Mouse (Mus musculus): Measurements from ENCODE around the gene Samd13. TPM values are rescaled to one million over a fixed set of nuclear protein-coding genes. Genes with fewer than 3 reads are reported as not detected.

Samd13 gene
- total RNA-seq, 4 experiments from 2014 or later = 0.23 to 0.49 (median 0.45) TPM

GRCm38 (mm10) chr3:146616533-146617283 lies 68.7 kb downstream of the Samd13 start:
- DNase-seq (ENCODE audit: low spot score in 2 of 2) = no peak

- no peak for DNase-seq (ENCODE audit: low spot score in 2 of 2)
Observed at GRCm38 (mm10) chr3:146615496-146615895, 69.9 kb downstream of the Samd13 start, which contains the start of gene Dnase2b. Gene Dnase2b (minus strand): TSS chr3:146615596.

GRCm38 (mm10) chr3:146611821-146612220 lies 73.6 kb downstream of the Samd13 start:
- no peak for DNase-seq (ENCODE audit: low spot score in 2 of 2)

- no peak for DNase-seq (ENCODE audit: low spot score in 2 of 2)
Observed at GRCm38 (mm10) chr3:146611261-146611660, 74.1 kb downstream of the Samd13 start.

- DNase-seq (ENCODE audit: low spot score in 2 of 2) = peak in 1 of 2 experiments; percentile 51
Observed at GRCm38 (mm10) chr3:146610322-146610721, 75.1 kb downstream of the Samd13 start.

GRCm38 (mm10) chr3:146607368-146607767 lies 78.0 kb downstream of the Samd13 start:
- DNase-seq (ENCODE audit: low spot score in 2 of 2) = peak in 1 of 2 experiments; percentile 83

GRCm38 (mm10) chr3:146604647-146605046 lies 80.7 kb downstream of the Samd13 start:
- no peak for DNase-seq (ENCODE audit: low spot score in 2 of 2)

- no peak for DNase-seq (ENCODE audit: low spot score in 2 of 2)
Observed at GRCm38 (mm10) chr3:146602531-146602930, 82.9 kb downstream of the Samd13 start.

GRCm38 (mm10) chr3:146601205-146601604 lies 84.2 kb downstream of the Samd13 start:
- DNase-seq (ENCODE audit: low spot score in 2 of 2) = no peak

GRCm38 (mm10) chr3:146599198-146599900 lies 86.0 kb downstream of the Samd13 start:
- DNase-seq (ENCODE audit: low spot score in 2 of 2) = no peak

GRCm38 (mm10) chr3:146598411-146598810 lies 87.0 kb downstream of the Samd13 start:
- DNase-seq (ENCODE audit: low spot score in 2 of 2) = peak in 1 of 2 experiments; percentile 61

- no peak for DNase-seq (ENCODE audit: low spot score in 2 of 2)
Observed at GRCm38 (mm10) chr3:146596864-146597263, 88.5 kb downstream of the Samd13 start.

- DNase-seq (ENCODE audit: low spot score in 2 of 2) = no peak
Observed at GRCm38 (mm10) chr3:146596387-146596786, 89.0 kb downstream of the Samd13 start.

GRCm38 (mm10) chr3:146595440-146595839 lies 90.0 kb downstream of the Samd13 start:
- DNase-seq (ENCODE audit: low spot score in 2 of 2) = no peak

Other genes with a start within 250 kb of the Samd13 start
- 10 to 100 TPM in 1 of 4 experiments, 1 to 10 TPM in 3; 5.9 to 10.5 (median 9.7) TPM for gene Ctbs, start 235.8 kb downstream of the Samd13 start, total RNA-seq (2022)
- gene Spata1, start 185.8 kb downstream of the Samd13 start, total RNA-seq (2022) = 1 to 10 TPM; 2.2 to 4.0 (median 3.0) TPM
- gene Gng5, start 185.8 kb downstream of the Samd13 start, total RNA-seq (2022) = 10 to 100 TPM; 43.0 to 60.5 (median 49.9) TPM
- gene Rpf1, start 164.2 kb downstream of the Samd13 start, total RNA-seq (2022) = 10 to 100 TPM; 17.3 to 19.8 (median 17.8) TPM
- gene Uox, start 115.2 kb downstream of the Samd13 start, total RNA-seq (2022) = under 1 TPM; 0.30 to 0.72 (median 0.50) TPM
- gene Dnase2b, start 70.0 kb downstream of the Samd13 start, total RNA-seq (2022) = not detected
- gene 4930503B20Rik, start 34.3 kb downstream of the Samd13 start, total RNA-seq (2022) = not detected
- 100 to 1,000 TPM; 401 to 436 (median 430) TPM for gene Prkacb, start 127.4 kb upstream of the Samd13 start, total RNA-seq (2022)
- gene Ttll7, start 166.8 kb upstream of the Samd13 start, total RNA-seq (2022) = 100 to 1,000 TPM; 177 to 208 (median 184) TPM

All from left cerebral cortex, adult 8-10 months (tissue).